Mouse (Mus musculus): ENCODE data around the gene Ephx3.
"Not testable (repeated sequence)": the region's sequence is repeated elsewhere in the genome, so short reads cannot be mapped to it uniquely, and the experiment has no call there.

DNA sequence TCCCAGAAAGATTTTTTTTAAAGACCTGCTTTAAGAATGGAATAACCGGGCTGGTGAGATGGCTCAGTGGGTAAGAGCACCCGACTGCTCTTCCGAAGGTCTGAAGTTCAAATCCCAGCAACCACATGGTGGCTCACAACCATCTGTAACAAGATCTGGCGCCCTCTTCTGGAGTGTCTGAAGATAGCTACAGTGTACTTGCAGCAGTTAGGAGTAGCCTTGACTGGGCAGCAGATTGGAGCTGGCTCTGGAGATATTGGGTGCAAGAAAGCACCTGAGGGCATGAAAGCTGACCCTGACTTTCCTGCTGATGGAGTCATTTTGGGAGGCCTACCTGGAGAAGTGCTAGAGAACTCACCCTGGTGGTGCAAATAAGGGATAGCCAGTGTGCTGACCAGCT, 26.2 kb upstream of the Ephx3 start:
- peak; percentile 57 for TF ChIP-seq CTCF (IDR thresholded peaks at IDR 0.05; ENCODE audit: low read depth)
- not testable (repeated sequence) for TF ChIP-seq EP300 (IDR thresholded peaks at IDR 0.05; ENCODE audit: low read depth)
